9 mouse cellular contexts compared by ENCODE assay signal in genomic region chr14:23494496-23494800, GRCm38 (mm10).
A peak's percentile ranks its signal among the peaks of the same experiment; 100 is the strongest.
DNase-seq lines count a peak whose midpoint lies in the region; ATAC-seq and TF ChIP-seq lines count a peak whose summit lies in the region.
"Had no signal": no experiment of that assay in that cellular context is flagged by ENCODE, and none has a peak within 500 bp of the region (broad histone marks: within the 10 kb centered on the region; RNA-seq: fewer than 3 reads in every experiment).

No protein-coding gene starts in this region.

- ATAC-seq in heart, postnatal 0 days (ENCODE audit: insufficient read depth, low read depth), result no peak; the same call in 1 of the 2 replicates
- peak; percentile 64 for ATAC-seq in lung, embryonic 15.5 days (ENCODE audit: borderline replicate concordance, extremely low read depth, low FRiP score, low TSS enrichment)
- no peak for ATAC-seq in inflammation-experienced regulatory T-cells, adult 6 months
- ATAC-seq in monocyte, adult 5-6 weeks (replicated peaks; ENCODE audit: insufficient number of reproducible peaks, low FRiP score, low TSS enrichment, poor library complexity, severe bottlenecking), result no peak
- ATAC-seq in forebrain, embryonic 13.5 days, result no peak

- H3K9ac ChIP-seq in heart, postnatal 0 days (replicated peaks; ENCODE audit: low read depth, low read length), result no peak overlapping the region
- H3K9ac ChIP-seq in lung, embryonic 15.5 days, result no peak overlapping the region
- H3K9ac ChIP-seq in forebrain, embryonic 13.5 days, result no peak overlapping the region
- H3K9ac ChIP-seq: limb, embryonic 12.5 days had no signal

- no peaks in the 10 kb centered on the region for H3K4me1 ChIP-seq in heart, postnatal 0 days (ENCODE audit: control insufficient read depth, insufficient read depth)
- H3K4me1 ChIP-seq in lung, embryonic 15.5 days, result peaks cover 26% of the 10 kb centered on the region
- H3K4me1 ChIP-seq in forebrain, embryonic 13.5 days, result no peaks in the 10 kb centered on the region
- H3K4me1 ChIP-seq: limb, embryonic 12.5 days had no signal

- H3K4me2 ChIP-seq in heart, postnatal 0 days (ENCODE audit: low read depth, low read length), result no peak overlapping the region
- no peak overlapping the region for H3K4me2 ChIP-seq in lung, embryonic 15.5 days
- no peak overlapping the region for H3K4me2 ChIP-seq in forebrain, embryonic 13.5 days
- H3K4me2 ChIP-seq: limb, embryonic 12.5 days had no signal

- DNase-seq in NIH3T3 (ENCODE audit: low read depth), result peak; percentile 75
- peak; percentile 62 for DNase-seq in adrenal gland, postnatal 14 days
- DNase-seq in heart, postnatal 0 days (ENCODE audit: low spot score), result peak; percentile 9
- DNase-seq in left cerebral cortex, adult 9 months (ENCODE audit: low spot score in 2 of 2), result no peak

- TF ChIP-seq EP300 in heart, postnatal 0 days (IDR thresholded peaks at IDR 0.05; ENCODE audit: low read depth), result no peak

- no peaks in the 10 kb centered on the region for H3K36me3 ChIP-seq in heart, postnatal 0 days (replicated peaks; ENCODE audit: control insufficient read depth, insufficient read depth, low read length)
- no peaks in the 10 kb centered on the region for H3K36me3 ChIP-seq in lung, embryonic 15.5 days
- no peaks in the 10 kb centered on the region for H3K36me3 ChIP-seq in forebrain, embryonic 13.5 days (ENCODE audit: poor library complexity, severe bottlenecking)
- H3K36me3 ChIP-seq: limb, embryonic 12.5 days had no signal

- no peak overlapping the region for H3K27ac ChIP-seq in heart, postnatal 0 days (ENCODE audit: low read depth)
- H3K27ac ChIP-seq in lung, embryonic 15.5 days, result peak overlapping the region; percentile 87
- H3K27ac ChIP-seq in forebrain, embryonic 13.5 days, result no peak overlapping the region
- H3K27ac ChIP-seq: limb, embryonic 12.5 days had no signal

- H3K27me3 ChIP-seq in heart, postnatal 0 days (ENCODE audit: control insufficient read depth, insufficient read depth, low read length), result no peaks in the 10 kb centered on the region
- H3K27me3 ChIP-seq in lung, embryonic 15.5 days, result no peaks in the 10 kb centered on the region
- H3K27me3 ChIP-seq in forebrain, embryonic 13.5 days, result no peaks in the 10 kb centered on the region
- H3K27me3 ChIP-seq: limb, embryonic 12.5 days had no signal

- no peak overlapping the region for H3K4me3 ChIP-seq in heart, postnatal 0 days (ENCODE audit: low read depth, low read length)
- no peak overlapping the region for H3K4me3 ChIP-seq in lung, embryonic 15.5 days
- no peak overlapping the region for H3K4me3 ChIP-seq in forebrain, embryonic 13.5 days
- H3K4me3 ChIP-seq: limb, embryonic 12.5 days had no signal

- 43% methylated on average over 3 of the region's 3 CpGs for WGBS in heart, postnatal 0 days
- 48% methylated on average over 3 of the region's 3 CpGs for WGBS in lung, embryonic 15.5 days
- 80% methylated on average over 3 of the region's 3 CpGs for WGBS in forebrain, embryonic 13.5 days

- no peak for TF ChIP-seq CTCF in heart, postnatal 0 days (IDR thresholded peaks at IDR 0.05; ENCODE audit: low read depth)

- H3K9me3 ChIP-seq in heart, postnatal 0 days (replicated peaks; ENCODE audit: control insufficient read depth, low read length), result no peaks in the 10 kb centered on the region
- no peaks in the 10 kb centered on the region for H3K9me3 ChIP-seq in lung, embryonic 15.5 days
- H3K9me3 ChIP-seq in forebrain, embryonic 13.5 days (replicated peaks), result no peaks in the 10 kb centered on the region
- H3K9me3 ChIP-seq: limb, embryonic 12.5 days had no signal

Comparison
In these comparisons a context has a peak if more than half of its experiments do, and no peak if none do; other contexts are left out.
1. DNase-seq: peak in NIH3T3 (single experiment), adrenal gland, postnatal 14 days (single experiment) and heart, postnatal 0 days (single experiment); none in left cerebral cortex, adult 9 months (0 of 2).